Mouse (Mus musculus): Measurements from ENCODE around the gene Krt18. TPM values are rescaled to one million over a fixed set of nuclear protein-coding genes. Genes with fewer than 3 reads are reported as not detected.

Gene Krt18
- 11.5 and 12.7 TPM in 2 replicates for polyA plus RNA-seq (2012; rRNA removed)

GRCm38 (mm10) chr15:102028040-102028439 lies at the start of gene Krt18:
TSS of gene Krt18 (plus strand) at chr15:102028180.

DNA sequence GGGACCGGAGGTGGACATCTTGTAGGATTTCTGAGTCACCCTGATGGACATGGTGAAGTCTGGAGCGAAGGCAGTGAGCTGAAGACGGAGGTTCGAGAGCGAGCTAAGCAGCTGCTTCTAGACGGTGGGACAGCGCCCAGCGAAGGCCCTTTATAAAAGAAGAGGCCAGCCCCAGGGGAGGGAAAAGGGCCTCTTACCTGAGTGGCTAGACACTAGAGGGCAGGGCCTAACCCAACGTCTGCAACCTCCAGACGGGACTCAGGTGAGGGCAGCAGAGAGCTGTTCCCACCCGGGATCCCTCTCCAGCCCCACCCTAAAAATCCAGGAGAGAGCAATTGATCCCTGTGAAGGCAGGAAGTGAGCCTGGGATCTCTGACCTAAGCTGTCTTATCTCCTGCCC lies 23.8 kb upstream of the Krt18 start, which contains the start of gene Krt8:
Krt8 (minus strand) TSS at position 294 of the 400 bp plus-strand sequence.

GRCm38 (mm10) chr15:102073559-102074069 lies 45.6 kb downstream of the Krt18 start, which contains the start of gene Eif4b:
TSS of gene Eif4b (plus strand) at chr15:102073773.

Other genes starting within 250 kb of the Krt18 start
- gene Krt72, start 241.7 kb upstream of the Krt18 start, polyA plus RNA-seq (2012; rRNA removed): not detected in 2 replicates
- 0.09 and 0.19 TPM in 2 replicates for gene Krt73, start 225.8 kb upstream of the Krt18 start, polyA plus RNA-seq (2012; rRNA removed)
- gene Krt2, start 210.0 kb upstream of the Krt18 start, polyA plus RNA-seq (2012; rRNA removed): 0.01 and 0.04 TPM in 2 replicates
- 1.5 and 1.8 TPM in 2 replicates for gene Krt1, start 177.4 kb upstream of the Krt18 start, polyA plus RNA-seq (2012; rRNA removed)
- gene Krt77, start 158.5 kb upstream of the Krt18 start, polyA plus RNA-seq (2012; rRNA removed): not detected in 2 replicates
- gene Krt76, start 135.3 kb upstream of the Krt18 start, polyA plus RNA-seq (2012; rRNA removed): 0.02 TPM in 1 of 2 replicates, not detected in the other
- gene Krt4, start 103.4 kb upstream of the Krt18 start, polyA plus RNA-seq (2012; rRNA removed): not detected in 2 replicates
- gene Krt79, start 87.9 kb upstream of the Krt18 start, polyA plus RNA-seq (2012; rRNA removed): 0.05 and 0.12 TPM in 2 replicates
- gene Krt78, start 73.9 kb upstream of the Krt18 start, polyA plus RNA-seq (2012; rRNA removed): 0.01 TPM in 1 of 2 replicates, not detected in the other
- 11.0 and 13.8 TPM in 2 replicates for gene Krt8, start 23.7 kb upstream of the Krt18 start, polyA plus RNA-seq (2012; rRNA removed)
- gene Eif4b, start 45.6 kb downstream of the Krt18 start, polyA plus RNA-seq (2012; rRNA removed): 205 and 236 TPM in 2 replicates
- 11.3 and 23.8 TPM in 2 replicates for gene Tns2, start 72.2 kb downstream of the Krt18 start, polyA plus RNA-seq (2012; rRNA removed)
- 21.5 and 22.7 TPM in 2 replicates for gene Spryd3, start 108.1 kb downstream of the Krt18 start, polyA plus RNA-seq (2012; rRNA removed)
- gene Igfbp6, start 116.2 kb downstream of the Krt18 start, polyA plus RNA-seq (2012; rRNA removed): 0.30 and 0.66 TPM in 2 replicates
- gene Soat2, start 122.3 kb downstream of the Krt18 start, polyA plus RNA-seq (2012; rRNA removed): 1.5 and 3.2 TPM in 2 replicates
- 108 and 110 TPM in 2 replicates for gene Zfp740, start 175.1 kb downstream of the Krt18 start, polyA plus RNA-seq (2012; rRNA removed)
- gene Csad, start 176.5 kb downstream of the Krt18 start, polyA plus RNA-seq (2012; rRNA removed): 49.1 and 56.8 TPM in 2 replicates
- gene Itgb7, start 203.8 kb downstream of the Krt18 start, polyA plus RNA-seq (2012; rRNA removed): 0.73 and 0.90 TPM in 2 replicates
- 13.7 and 38.6 TPM in 2 replicates for gene Rarg, start 229.3 kb downstream of the Krt18 start, polyA plus RNA-seq (2012; rRNA removed)
- gene Gm9918, start 242.4 kb downstream of the Krt18 start, polyA plus RNA-seq (2012; rRNA removed): 0.38 and 1.4 TPM in 2 replicates

Data from central nervous system, embryonic 11.5 days (tissue).